Mouse (Mus musculus): ENCODE results near the gene Pofut2. TPM values are rescaled to one million over a fixed set of nuclear protein-coding genes. Genes with fewer than 3 reads are reported as not detected.

Gene Pofut2
- total and polyA plus RNA-seq, 3 experiments = 20.3 to 24.5 TPM; not detected in 1

DNA sequence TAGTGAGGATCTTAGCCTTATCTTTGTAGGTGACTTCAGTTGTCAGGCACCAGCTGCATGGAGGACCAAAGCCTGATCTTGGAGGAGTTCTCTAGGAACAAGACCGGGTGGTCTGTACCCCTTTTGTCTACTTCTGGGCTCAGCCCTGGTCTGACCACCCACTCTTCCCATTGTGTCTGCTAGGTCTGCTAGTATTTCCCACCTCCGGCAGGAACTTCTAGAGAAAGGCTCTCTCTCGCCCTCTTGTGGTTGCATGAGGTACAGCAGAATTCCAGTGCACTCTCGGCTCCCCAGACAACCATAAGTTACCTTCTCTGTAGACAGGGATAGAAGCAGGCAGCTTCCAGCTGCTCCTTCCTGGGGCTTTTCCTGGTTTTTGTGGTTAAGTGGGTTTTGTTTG is 6.2 kb upstream of the Pofut2 start:
- TF ChIP-seq CTCF (IDR thresholded peaks at IDR 0.05 in 2 of 3, conservative IDR thresholded peaks at IDR 0.05 in 1 of 3; ENCODE audit: control insufficient read depth in 1 of 3, insufficient read depth in 1 of 3, low read depth in 2 of 3, low read length in 3 of 3, poor library complexity in 1 of 3, severe bottlenecking in 1 of 3) (peak; percentile 85 to 97 (median 94)), MAX (IDR thresholded peaks at IDR 0.05; ENCODE audit: low read length) (no peak), SIN3A (IDR thresholded peaks at IDR 0.05; ENCODE audit: low read length) (no peak), USF2 (IDR thresholded peaks at IDR 0.05; ENCODE audit: borderline replicate concordance in 1 of 2, insufficient read depth in 1 of 2, low read depth in 1 of 2, low read length in 2 of 2) (no peak), GATA1 (IDR thresholded peaks at IDR 0.05; ENCODE audit: low read depth, low read length) (0 out of 2 replicates have a peak, but pooled peaks have one; percentile 18), ZC3H11A (IDR thresholded peaks at IDR 0.05; ENCODE audit: low read depth, low read length) (peak; percentile 97), RAD21 (IDR thresholded peaks at IDR 0.05; ENCODE audit: low read depth, low read length) (peak; percentile 92), MXI1 (IDR thresholded peaks at IDR 0.05; ENCODE audit: low read depth, low read length) (no peak), CHD2 (IDR thresholded peaks at IDR 0.05; ENCODE audit: low read length) (no peak), SMC3 (IDR thresholded peaks at IDR 0.05; ENCODE audit: low read depth, low read length) (peak; percentile 98), TCF12 (IDR thresholded peaks at IDR 0.05; ENCODE audit: low read depth, low read length) (no peak), USF1 (IDR thresholded peaks at IDR 0.05; ENCODE audit: low read depth, low read length) (no peak), UBTF (IDR thresholded peaks at IDR 0.05; ENCODE audit: borderline replicate concordance, insufficient read depth, low read depth, low read length) (no peak), MYC (IDR thresholded peaks at IDR 0.05; ENCODE audit: low read depth, low read length) (no peak), CHD1 (IDR thresholded peaks at IDR 0.05; ENCODE audit: low read depth, low read length) (no peak), ZKSCAN1 (IDR thresholded peaks at IDR 0.05; ENCODE audit: low read depth, low read length) (no peak)
- H3K9ac ChIP-seq (ENCODE audit: control insufficient read depth, low read depth, low read length, poor library complexity, severe bottlenecking) = peak overlapping the region; percentile 15; the same call in 1 of the 2 replicates
- H3K27ac ChIP-seq (ENCODE audit: control insufficient read depth, low read depth, low read length) = no peak overlapping the region

DNA sequence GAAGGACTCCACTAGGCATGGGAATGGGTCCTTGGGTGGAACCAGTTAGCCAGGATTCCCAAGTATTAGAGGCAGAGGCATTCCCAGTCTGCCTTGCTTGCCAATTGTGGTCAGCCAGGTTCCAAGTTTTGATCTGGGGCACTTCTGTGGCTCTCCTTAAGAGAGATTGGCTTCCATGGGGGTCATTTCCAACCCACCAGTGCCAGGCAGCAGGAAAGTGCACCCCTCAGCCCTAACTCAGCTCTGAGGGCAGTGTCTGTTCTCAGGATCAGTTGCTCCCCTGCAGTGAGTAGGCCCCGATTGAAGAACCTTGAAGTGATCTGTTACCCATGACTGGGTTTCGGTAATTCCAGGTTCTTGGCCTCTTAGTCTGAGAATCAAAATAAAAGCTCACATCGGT is 3.8 kb upstream of the Pofut2 start:
- H3K4me1 ChIP-seq (ENCODE audit: control insufficient read depth in 1 of 2, insufficient read depth in 2 of 2, low read length in 2 of 2) = peaks cover 3 to 14% of the 10 kb centered on the region in 2 experiments; a peak in 3 of 4 replicates
- no peaks in the 10 kb centered on the region for H3K9me3 ChIP-seq (replicated peaks; ENCODE audit: insufficient read depth, low read length)
- TF ChIP-seq SIN3A (IDR thresholded peaks at IDR 0.05; ENCODE audit: low read length) (no peak), MYC (IDR thresholded peaks at IDR 0.05; ENCODE audit: low read depth, low read length) (no peak), ZKSCAN1 (IDR thresholded peaks at IDR 0.05; ENCODE audit: low read depth, low read length) (no peak), USF1 (IDR thresholded peaks at IDR 0.05; ENCODE audit: low read depth, low read length) (no peak), ETS1 (IDR thresholded peaks at IDR 0.05; ENCODE audit: low read depth, low read length) (no peak), CTCF (IDR thresholded peaks at IDR 0.05 in 2 of 3, conservative IDR thresholded peaks at IDR 0.05 in 1 of 3; ENCODE audit: control insufficient read depth in 1 of 3, insufficient read depth in 1 of 3, low read depth in 2 of 3, low read length in 3 of 3, poor library complexity in 1 of 3, severe bottlenecking in 1 of 3) (no peak), KAT2A (conservative IDR thresholded peaks at IDR 0.05; ENCODE audit: low read depth, low read length) (no peak), MAFK (IDR thresholded peaks at IDR 0.05; ENCODE audit: borderline replicate concordance, low read depth, low read length) (no peak), MEF2A (IDR thresholded peaks at IDR 0.05; ENCODE audit: extremely low read depth, insufficient replicate concordance, low read depth, low read length, poor library complexity, severe bottlenecking) (no peak), HCFC1 (IDR thresholded peaks at IDR 0.05; ENCODE audit: low read depth, low read length) (no peak), JUND (IDR thresholded peaks at IDR 0.05; ENCODE audit: low read depth, low read length) (no peak), TAL1 (IDR thresholded peaks at IDR 0.05; ENCODE audit: low read length) (no peak), NRF1 (IDR thresholded peaks at IDR 0.05; ENCODE audit: insufficient read depth, low read depth, low read length, poor library complexity, severe bottlenecking) (no peak), RAD21 (IDR thresholded peaks at IDR 0.05; ENCODE audit: low read depth, low read length) (no peak), USF2 (IDR thresholded peaks at IDR 0.05; ENCODE audit: borderline replicate concordance in 1 of 2, insufficient read depth in 1 of 2, low read depth in 1 of 2, low read length in 2 of 2) (no peak), ZC3H11A (IDR thresholded peaks at IDR 0.05; ENCODE audit: low read depth, low read length) (no peak), CHD2 (IDR thresholded peaks at IDR 0.05; ENCODE audit: low read length) (no peak), ZNF384 (IDR thresholded peaks at IDR 0.05; ENCODE audit: low read depth, low read length) (no peak), UBTF (IDR thresholded peaks at IDR 0.05; ENCODE audit: borderline replicate concordance, insufficient read depth, low read depth, low read length) (no peak), E2F4 (IDR thresholded peaks at IDR 0.05; ENCODE audit: borderline replicate concordance, low read depth, low read length) (no peak)
- no peak overlapping the region for H3K9ac ChIP-seq (ENCODE audit: control insufficient read depth, low read depth, low read length, poor library complexity, severe bottlenecking)
- peaks cover 7% of the 10 kb centered on the region for H3K79me2 ChIP-seq (ENCODE audit: control insufficient read depth, insufficient read depth, low read length, poor library complexity)
- DNase-seq (ENCODE audit: low read depth, low spot score) = no peak
- H3K36me3 ChIP-seq (ENCODE audit: control insufficient read depth in 1 of 2, insufficient read depth in 2 of 2, low read length in 2 of 2) = peaks cover 0 to 6% of the 10 kb centered on the region in 2 experiments; a peak in 1 of 4 replicates
- no peak overlapping the region for H3K4me3 ChIP-seq (ENCODE audit: control insufficient read depth in 1 of 2, insufficient read depth in 1 of 2, low read depth in 2 of 2, low read length in 2 of 2)
- H3K27me3 ChIP-seq (ENCODE audit: control insufficient read depth in 1 of 2, insufficient read depth in 2 of 2, low read length in 2 of 2) = no peaks in the 10 kb centered on the region
- H3K27ac ChIP-seq (ENCODE audit: control insufficient read depth, low read depth, low read length) = no peak overlapping the region

More for the DNA sequence above, 6.2 kb upstream of the Pofut2 start:
- Histone ChIP-seq H3K36me3 (ENCODE audit: control insufficient read depth in 1 of 2, insufficient read depth in 2 of 2, low read length in 2 of 2) (peaks cover 0 to 4% of the 10 kb centered on the region in 2 experiments; a peak in 1 of 4 replicates), H3K4me1 (ENCODE audit: control insufficient read depth in 1 of 2, insufficient read depth in 2 of 2, low read length in 2 of 2) (peaks cover 0 to 14% of the 10 kb centered on the region in 2 experiments; a peak in 2 of 4 replicates), H3K4me3 (ENCODE audit: control insufficient read depth in 1 of 2, insufficient read depth in 1 of 2, low read depth in 2 of 2, low read length in 2 of 2) (no peak overlapping the region; a peak in 1 of 4 replicates), H3K27me3 (ENCODE audit: control insufficient read depth in 1 of 2, insufficient read depth in 2 of 2, low read length in 2 of 2) (no peaks in the 10 kb centered on the region), H3K9me3 (replicated peaks; ENCODE audit: insufficient read depth, low read length) (no peaks in the 10 kb centered on the region), H3K79me2 (ENCODE audit: control insufficient read depth, insufficient read depth, low read length, poor library complexity) (no peaks in the 10 kb centered on the region)
- peak; percentile 82 for DNase-seq (ENCODE audit: low read depth, low spot score)
